Mouse (Mus musculus) stomach, postnatal 0 days (tissue): ENCODE data around the gene 4930596D02Rik. TPM values are rescaled to one million over a fixed set of nuclear protein-coding genes. Genes with fewer than 3 reads are reported as not detected.

ENCODE experiments used
- ATAC-seq: fragments of 200-750 bp; cut with Nextera tagmentation; 2 replicates; pipeline ENCODE4 v1.8.0; 2017; ENCODE audit not compliant: low FRiP score, low TSS enrichment
- DNase-seq: peaks from one replicate; pipeline ENCODE4 v3.0.0-alpha.2; 2016; ENCODE audit warnings: low spot score
- H3K27ac ChIP-seq: fragments of 300-500 bp; sonication (generic); replicated peaks from 2 replicates; pipeline ENCODE4 v1.5.1; 2014; ENCODE audit warnings: mild to moderate bottlenecking, control low read depth
- H3K27me3 ChIP-seq: fragments of 300-500 bp; sonication (generic); 2 replicates; pipeline ENCODE4 v1.6.1; 2014; ENCODE audit warnings: low read length; ENCODE audit not compliant: control insufficient read depth, insufficient read depth
- H3K36me3 ChIP-seq: fragments of 300-500 bp; sonication (generic); 2 replicates; pipeline ENCODE4 v1.6.1; 2014; ENCODE audit warnings: low read length, mixed read lengths; ENCODE audit not compliant: control insufficient read depth, insufficient read depth
- H3K4me1 ChIP-seq: fragments of 300-500 bp; sonication (generic); replicated peaks from 2 replicates; pipeline ENCODE4 v1.6.1; 2014; ENCODE audit warnings: antibody characterized with exemption; ENCODE audit not compliant: control insufficient read depth, insufficient read depth
- H3K4me2 ChIP-seq: fragments of 300-500 bp; sonication (generic); replicated peaks from 2 replicates; pipeline ENCODE4 v1.6.1; 2014; ENCODE audit warnings: low read depth, mild to moderate bottlenecking, control low read depth, moderate library complexity
- H3K4me3 ChIP-seq: fragments of 300-500 bp; sonication (generic); 2 replicates; pipeline ENCODE4 v1.5.1; 2014; ENCODE audit warnings: low read depth, low read length, control low read depth
- H3K9ac ChIP-seq: fragments of 300-500 bp; sonication (generic); 2 replicates; pipeline ENCODE4 v1.6.1; 2014; ENCODE audit warnings: mild to moderate bottlenecking, low read length, control low read depth, mixed read lengths
- H3K9me3 ChIP-seq: fragments of 300-500 bp; sonication (generic); 2 replicates; pipeline ENCODE4 v1.6.1; 2016; ENCODE audit warnings: low read length; ENCODE audit not compliant: control insufficient read depth
- CTCF ChIP-seq: IDR thresholded peaks from 2 replicates; pipeline ENCODE4 v1.5.1; 2016; ENCODE audit warnings: antibody characterized with exemption, low read depth, mild to moderate bottlenecking, moderate library complexity
- EP300 ChIP-seq: optimal IDR thresholded peaks from 2 replicates; pipeline ENCODE3; 2016; ENCODE audit warnings: antibody characterized with exemption
- WGBS: fragments of 180-500 bp; shearing (Covaris S2); extraction: QIAGEN DNeasy Blood & Tissue Kit; methylation state at CpG from one replicate; pipeline ENCODE4 v1.1.7; 2014; 5-methylcytosine and 5-hydroxymethylcytosine counted together
- polyA plus RNA-seq: library from polyadenylated mRNA; unstranded; fragments of >200 nt; fragmentation: Nextera tagmentation; extraction: Ambion mirVana; gene quantifications from 2 replicates; pipeline ENCODE4 v1.2.1, GENCODE M21; 2015

4930596D02Rik gene
- polyA plus RNA-seq, 1 experiment from 2014 or later, result not detected

DNA sequence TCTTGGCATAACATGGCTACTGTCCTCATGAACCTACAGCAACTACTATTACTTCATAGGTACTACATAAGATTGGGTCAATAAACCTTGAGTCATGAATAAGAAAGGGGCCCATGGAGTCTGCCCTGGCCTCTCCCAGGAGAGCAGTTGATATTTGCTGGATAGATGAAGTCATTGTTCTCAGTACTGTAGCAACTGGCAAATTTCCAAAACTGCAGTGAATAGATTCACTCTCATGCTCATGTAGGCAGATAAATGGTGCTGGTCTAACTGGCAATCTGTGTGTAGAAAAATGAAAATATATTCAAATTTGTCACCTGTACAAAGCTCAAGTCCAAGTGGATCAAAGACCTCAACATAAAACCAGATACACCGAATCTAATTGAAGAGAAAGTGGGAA, 38.5 kb downstream of the 4930596D02Rik start:
- Histone ChIP-seq H3K27me3 (no peaks in the 10 kb centered on the region), H3K9me3 (no peaks in the 10 kb centered on the region), H3K4me3 (no peak overlapping the region), H3K27ac (no peak overlapping the region), H3K9ac (no peak overlapping the region), H3K4me2 (no peak overlapping the region), H3K4me1 (no peaks in the 10 kb centered on the region), H3K36me3 (no peaks in the 10 kb centered on the region)
- WGBS, result 77% methylated on average over 1 of the region's 1 CpGs
- TF ChIP-seq CTCF (no peak), EP300 (no peak)
- no peak for ATAC-seq
- no peak for DNase-seq
